In the genomic region with DNA sequence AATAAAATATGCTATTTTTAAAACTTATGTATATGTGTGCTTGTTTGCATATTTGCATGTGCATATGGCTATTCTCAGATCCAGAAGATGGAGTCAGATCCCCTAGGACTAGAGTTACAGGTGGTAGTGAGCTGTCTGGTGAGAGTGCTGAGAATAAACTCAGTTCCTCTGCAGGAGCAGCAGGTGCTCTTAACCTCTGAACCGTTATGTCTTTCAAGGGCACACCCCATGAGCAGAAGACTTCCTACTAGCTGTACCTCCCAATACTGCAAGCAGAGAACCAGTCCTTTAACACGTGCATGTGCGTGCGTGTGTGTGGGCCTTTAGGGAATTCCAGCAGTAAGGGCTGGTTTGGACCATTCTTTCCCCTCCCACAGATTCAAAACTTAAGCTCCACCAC, we compare ENCODE assay signal across 24 mouse cellular contexts.
"Had no signal": no experiment of that assay in that cellular context is flagged by ENCODE, and none has a peak within 500 bp of the region (broad histone marks: within the 10 kb centered on the region; RNA-seq: fewer than 3 reads in every experiment).

No protein-coding gene starts in this region.

- H3K9me3 ChIP-seq: heart, embryonic 13.5 days; heart, embryonic 15.5 days; hindbrain, embryonic 13.5 days; intestine, embryonic 15.5 days; limb, embryonic 10.5 days; limb, embryonic 12.5 days had no signal

- H3K27me3 ChIP-seq: heart, embryonic 13.5 days; heart, embryonic 15.5 days; hindbrain, embryonic 13.5 days; intestine, embryonic 15.5 days; limb, embryonic 12.5 days had no signal

- H3K4me3 ChIP-seq: heart, adult 2 months; heart, embryonic 13.5 days; heart, embryonic 15.5 days; hindbrain, embryonic 13.5 days; intestine, embryonic 15.5 days; layer of hippocampus, adult 2 months; left cerebral cortex, adult 2 months; limb, embryonic 10.5 days; limb, embryonic 12.5 days had no signal

- H3K36me3 ChIP-seq: heart, embryonic 13.5 days; heart, embryonic 15.5 days; hindbrain, embryonic 13.5 days; intestine, embryonic 15.5 days; limb, embryonic 10.5 days; limb, embryonic 12.5 days had no signal

- H3K9ac ChIP-seq: heart, embryonic 13.5 days; heart, embryonic 15.5 days; hindbrain, embryonic 13.5 days; intestine, embryonic 15.5 days; limb, embryonic 12.5 days had no signal

- DNase-seq: gastrocnemius, postnatal 14 days; gastrocnemius, postnatal 36 days; heart, adult 2 months; heart, postnatal 14 days; heart, postnatal 36 days; kidney, adult 18-20 months; kidney, adult 8-10 months; kidney, postnatal 10 days; kidney, postnatal 25 days; kidney, postnatal 4 days; liver had no signal

- H3K27ac ChIP-seq: heart, adult 2 months; heart, embryonic 13.5 days; heart, embryonic 15.5 days; hindbrain, embryonic 13.5 days; intestine, embryonic 15.5 days; layer of hippocampus, adult 2 months; left cerebral cortex, adult 2 months; limb, embryonic 10.5 days; limb, embryonic 12.5 days had no signal

- H3K4me2 ChIP-seq: heart, embryonic 11.5 days; heart, embryonic 13.5 days; heart, embryonic 15.5 days; hindbrain, embryonic 13.5 days; intestine, embryonic 15.5 days; limb, embryonic 12.5 days; liver, embryonic 11.5 days had no signal

- ATAC-seq: hindbrain, embryonic 16.5 days; inflammation-experienced regulatory T-cells, adult 6 months; intestine, embryonic 15.5 days; intestine, postnatal 0 days had no signal
